Mouse (Mus musculus): Measurements from ENCODE around the gene Zyg11a. TPM values are rescaled to one million over a fixed set of nuclear protein-coding genes. Genes with fewer than 3 reads are reported as not detected.

Zyg11a gene
- polyA plus RNA-seq, 2 experiments = 0.14 to 0.45 TPM

- Histone ChIP-seq H3K36me3 (replicated peaks; ENCODE audit: control insufficient read depth, insufficient read depth, low read depth) (no peaks in the 10 kb centered on the region), H3K27me3 (ENCODE audit: control insufficient read depth, insufficient read depth, low read length) (no peaks in the 10 kb centered on the region), H3K9ac (replicated peaks) (no peak overlapping the region), H3K9me3 (ENCODE audit: control insufficient read depth, low read length) (no peaks in the 10 kb centered on the region), H3K4me2 (ENCODE audit: low read depth) (no peak overlapping the region), H3K4me1 (replicated peaks; ENCODE audit: control insufficient read depth in 2 of 2, insufficient read depth in 2 of 2, low read length in 1 of 2) (0 out of 4 replicates have a peak, but pooled peaks cover 0 to 3% of the 10 kb centered on the region in 2 experiments), H3K4me3 (ENCODE audit: insufficient read depth in 1 of 2, low read depth in 2 of 2, low read length in 2 of 2) (no peak overlapping the region), H3K27ac (no peak overlapping the region)
- WGBS (ENCODE audit: insufficient replicate concordance) = 51% methylated on average over 6 of the region's 6 CpGs
- ATAC-seq (ENCODE audit: insufficient read depth) = no peak
- no peak for TF ChIP-seq CTCF (IDR thresholded peaks at IDR 0.05; ENCODE audit: low read depth)
- DNase-seq (ENCODE audit: low read depth in 3 of 3, low spot score in 3 of 3) = no peak
Observed at GRCm38 (mm10) chr4:108204629-108205028, 13.2 kb downstream of the Zyg11a start.

GRCm38 (mm10) chr4:108199236-108199635 lies 18.6 kb downstream of the Zyg11a start:
- ATAC-seq (ENCODE audit: insufficient read depth) (no peak), DNase-seq (ENCODE audit: low read depth in 3 of 3, low spot score in 3 of 3) (no peak)
- H3K9ac ChIP-seq (replicated peaks) = no peak overlapping the region
- WGBS (ENCODE audit: insufficient replicate concordance) = 35% methylated on average over 2 of the region's 2 CpGs
- H3K27me3 ChIP-seq (ENCODE audit: control insufficient read depth, insufficient read depth, low read length) = no peaks in the 10 kb centered on the region
- no peak overlapping the region for H3K27ac ChIP-seq
- no peak for TF ChIP-seq CTCF (IDR thresholded peaks at IDR 0.05; ENCODE audit: low read depth)
- TF ChIP-seq EP300 (IDR thresholded peaks at IDR 0.05; ENCODE audit: low read depth) = no peak
- H3K4me2 ChIP-seq (ENCODE audit: low read depth) = no peak overlapping the region
- H3K4me3 ChIP-seq (ENCODE audit: insufficient read depth in 1 of 2, low read depth in 2 of 2, low read length in 2 of 2) = no peak overlapping the region
- no peaks in the 10 kb centered on the region for H3K36me3 ChIP-seq (replicated peaks; ENCODE audit: control insufficient read depth, insufficient read depth, low read depth)
- no peaks in the 10 kb centered on the region for H3K9me3 ChIP-seq (ENCODE audit: control insufficient read depth, low read length)
- H3K4me1 ChIP-seq (replicated peaks; ENCODE audit: control insufficient read depth in 2 of 2, insufficient read depth in 2 of 2, low read length in 1 of 2) = no peaks in the 10 kb centered on the region

- no peak overlapping the region for H3K27ac ChIP-seq
- no peak overlapping the region for H3K9ac ChIP-seq (replicated peaks)
- no peak overlapping the region for H3K4me3 ChIP-seq (ENCODE audit: insufficient read depth in 1 of 2, low read depth in 2 of 2, low read length in 2 of 2)
- no peaks in the 10 kb centered on the region for H3K36me3 ChIP-seq (replicated peaks; ENCODE audit: control insufficient read depth, insufficient read depth, low read depth)
- H3K4me1 ChIP-seq (replicated peaks; ENCODE audit: control insufficient read depth in 2 of 2, insufficient read depth in 2 of 2, low read length in 1 of 2) = no peaks in the 10 kb centered on the region
- TF ChIP-seq CTCF (IDR thresholded peaks at IDR 0.05; ENCODE audit: low read depth) = no peak
- TF ChIP-seq EP300 (IDR thresholded peaks at IDR 0.05; ENCODE audit: low read depth) = no peak
- H3K9me3 ChIP-seq (ENCODE audit: control insufficient read depth, low read length) = no peaks in the 10 kb centered on the region
- ATAC-seq (ENCODE audit: insufficient read depth) = no peak
- no peaks in the 10 kb centered on the region for H3K27me3 ChIP-seq (ENCODE audit: control insufficient read depth, insufficient read depth, low read length)
- 72% methylated on average over 6 of the region's 6 CpGs for WGBS (ENCODE audit: insufficient replicate concordance)
- DNase-seq (ENCODE audit: low read depth in 3 of 3, low spot score in 3 of 3) = no peak
- no peak overlapping the region for H3K4me2 ChIP-seq (ENCODE audit: low read depth)
Observed at GRCm38 (mm10) chr4:108196277-108196855, 21.5 kb downstream of the Zyg11a start.

GRCm38 (mm10) chr4:108192821-108193323 lies 25.0 kb downstream of the Zyg11a start:
- no peaks in the 10 kb centered on the region for H3K4me1 ChIP-seq (replicated peaks; ENCODE audit: control insufficient read depth in 2 of 2, insufficient read depth in 2 of 2, low read length in 1 of 2)
- no peak overlapping the region for H3K4me3 ChIP-seq (ENCODE audit: insufficient read depth in 1 of 2, low read depth in 2 of 2, low read length in 2 of 2)
- no peak overlapping the region for H3K4me2 ChIP-seq (ENCODE audit: low read depth)
- H3K27ac ChIP-seq = no peak overlapping the region
- H3K9ac ChIP-seq (replicated peaks) = no peak overlapping the region
- H3K27me3 ChIP-seq (ENCODE audit: control insufficient read depth, insufficient read depth, low read length) = no peaks in the 10 kb centered on the region
- TF ChIP-seq CTCF (IDR thresholded peaks at IDR 0.05; ENCODE audit: low read depth) (no peak), EP300 (IDR thresholded peaks at IDR 0.05; ENCODE audit: low read depth) (no peak)
- no peak for DNase-seq (ENCODE audit: low read depth in 3 of 3, low spot score in 3 of 3)
- no peaks in the 10 kb centered on the region for H3K36me3 ChIP-seq (replicated peaks; ENCODE audit: control insufficient read depth, insufficient read depth, low read depth)
- H3K9me3 ChIP-seq (ENCODE audit: control insufficient read depth, low read length) = no peaks in the 10 kb centered on the region
- WGBS (ENCODE audit: insufficient replicate concordance) = 65% methylated on average over 2 of the region's 2 CpGs
- no peak for ATAC-seq (ENCODE audit: insufficient read depth)

- H3K4me1 ChIP-seq (replicated peaks; ENCODE audit: control insufficient read depth in 2 of 2, insufficient read depth in 2 of 2, low read length in 1 of 2) = no peaks in the 10 kb centered on the region
- no peak overlapping the region for H3K27ac ChIP-seq
- H3K4me3 ChIP-seq (ENCODE audit: insufficient read depth in 1 of 2, low read depth in 2 of 2, low read length in 2 of 2) = no peak overlapping the region
- no peak overlapping the region for H3K4me2 ChIP-seq (ENCODE audit: low read depth)
- no peaks in the 10 kb centered on the region for H3K27me3 ChIP-seq (ENCODE audit: control insufficient read depth, insufficient read depth, low read length)
- ATAC-seq (ENCODE audit: insufficient read depth) (no peak), DNase-seq (ENCODE audit: low read depth in 3 of 3, low spot score in 3 of 3) (no peak)
- WGBS (ENCODE audit: insufficient replicate concordance) = 54% methylated on average over 1 of the region's 1 CpGs
- TF ChIP-seq CTCF (IDR thresholded peaks at IDR 0.05; ENCODE audit: low read depth) (no peak), EP300 (IDR thresholded peaks at IDR 0.05; ENCODE audit: low read depth) (no peak)
- no peak overlapping the region for H3K9ac ChIP-seq (replicated peaks)
- no peaks in the 10 kb centered on the region for H3K36me3 ChIP-seq (replicated peaks; ENCODE audit: control insufficient read depth, insufficient read depth, low read depth)
- no peaks in the 10 kb centered on the region for H3K9me3 ChIP-seq (ENCODE audit: control insufficient read depth, low read length)
Observed at GRCm38 (mm10) chr4:108182278-108182677, 35.6 kb downstream of the Zyg11a start.

All from liver, embryonic 14.5 days (tissue).